Mouse (Mus musculus): ENCODE measurements at regions not wholly inside any gene's neighbourhood (a gene's known extent, or its start where the extent isn't known, plus 50 kb on each side); places are given as distances from the start of the nearest gene placed in this dataset.

GRCm38 (mm10) chr9:76896347-76896746 lies 149.2 kb downstream of the Tinag start:
- DNase-seq (ENCODE audit: low spot score in 2 of 2) = no peak

GRCm38 (mm10) chr9:76881830-76882229 lies 163.8 kb downstream of the Tinag start:
- no peak for DNase-seq (ENCODE audit: low spot score in 2 of 2)

GRCm38 (mm10) chr9:76876020-76876419 lies 169.6 kb downstream of the Tinag start:
- no peak for DNase-seq (ENCODE audit: low spot score in 2 of 2)

GRCm38 (mm10) chr9:76872418-76872817 lies 173.2 kb downstream of the Tinag start:
- DNase-seq (ENCODE audit: low spot score in 2 of 2) = no peak

GRCm38 (mm10) chr9:76869635-76870034 lies 176.0 kb downstream of the Tinag start:
- DNase-seq (ENCODE audit: low spot score in 2 of 2) = no peak

- DNase-seq (ENCODE audit: low spot score in 2 of 2) = no peak
These were observed 177.0 kb downstream of the Tinag start for GRCm38 (mm10) chr9:76868633-76869032.

- no peak for DNase-seq (ENCODE audit: low spot score in 2 of 2)
These were observed 223.4 kb downstream of the Tinag start for GRCm38 (mm10) chr9:76822173-76822572.

GRCm38 (mm10) chr9:76794951-76795350 lies 228.0 kb upstream of the Fam83b start:
- no peak for DNase-seq (ENCODE audit: low spot score in 2 of 2)

- peak in 1 of 2 experiments; percentile 49 for DNase-seq (ENCODE audit: low spot score in 2 of 2)
These were observed 221.7 kb upstream of the Fam83b start for GRCm38 (mm10) chr9:76788654-76789053.

Measured in adrenal gland, adult 18-20 months (tissue).